Mouse (Mus musculus): ENCODE data around the gene Musk. TPM values are rescaled to one million over a fixed set of nuclear protein-coding genes. Genes with fewer than 3 reads are reported as not detected.

Musk gene
- polyA plus RNA-seq, 1 experiment from 2014 or later = 0.08 TPM

DNA sequence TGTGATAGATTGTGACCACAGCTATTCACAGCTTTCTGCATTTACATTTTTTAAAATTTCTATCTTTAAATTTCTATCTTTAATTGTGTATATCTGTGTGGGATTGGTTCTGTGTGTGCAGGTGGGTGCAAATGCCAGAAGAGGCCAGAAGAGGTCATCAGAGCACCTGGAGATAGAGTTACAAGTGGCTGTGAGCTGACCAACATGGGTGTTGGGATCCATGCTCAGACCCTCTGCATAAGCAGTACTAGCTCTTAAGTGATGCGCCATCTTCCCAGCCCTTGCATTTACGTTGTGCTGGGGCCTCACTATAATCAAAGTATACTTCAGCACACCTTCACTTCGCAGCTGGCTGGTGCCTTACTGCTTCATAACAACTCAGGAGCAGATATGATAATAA, 129.8 kb downstream of the Musk start:
- no peaks in the 10 kb centered on the region for H3K4me1 ChIP-seq (ENCODE audit: insufficient read depth)
- H3K27ac ChIP-seq (ENCODE audit: low read depth) = no peak overlapping the region
- H3K9ac ChIP-seq (replicated peaks) = no peak overlapping the region
- no peaks in the 10 kb centered on the region for H3K36me3 ChIP-seq (replicated peaks; ENCODE audit: insufficient read depth, low read length)
- ATAC-seq = no peak
- H3K9me3 ChIP-seq (ENCODE audit: low read length) = no peaks in the 10 kb centered on the region
- no peak overlapping the region for H3K4me2 ChIP-seq (ENCODE audit: low read depth, low read length)
- TF ChIP-seq EP300 (IDR thresholded peaks at IDR 0.05; ENCODE audit: low read depth) (no peak), CTCF (IDR thresholded peaks at IDR 0.05; ENCODE audit: low read depth) (peak; percentile 30; the same call in 1 of the 2 replicates)
- DNase-seq = no peak
- H3K4me3 ChIP-seq (ENCODE audit: low read depth, low read length) = no peak overlapping the region
- 79% methylated on average over 3 of the region's 3 CpGs for WGBS (ENCODE audit: insufficient replicate concordance)
- no peaks in the 10 kb centered on the region for H3K27me3 ChIP-seq (ENCODE audit: insufficient read depth, low read length)

DNA sequence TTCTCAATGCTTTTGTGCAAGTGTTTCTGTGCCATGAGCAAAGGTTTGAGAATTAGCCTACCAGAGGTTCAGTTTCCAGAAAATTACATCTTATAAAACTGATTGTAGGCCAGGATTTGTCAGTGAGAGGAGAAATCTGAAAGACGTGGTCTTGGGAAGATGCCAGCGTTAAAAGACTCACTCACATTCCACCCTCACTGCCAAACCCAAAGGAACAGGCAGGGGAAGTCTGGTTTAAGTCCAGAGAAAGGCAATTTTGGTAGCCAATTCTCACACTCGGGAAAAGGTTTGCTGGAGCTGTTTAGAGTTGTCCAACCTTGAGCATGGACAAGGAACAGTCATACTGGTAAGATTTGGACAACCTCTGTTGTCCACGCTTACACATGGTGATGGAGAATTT, 131.6 kb downstream of the Musk start:
- Histone ChIP-seq H3K27ac (ENCODE audit: low read depth) (no peak overlapping the region), H3K9me3 (ENCODE audit: low read length) (peaks cover 2% of the 10 kb centered on the region; the same call in 1 of the 2 replicates), H3K4me1 (ENCODE audit: insufficient read depth) (no peaks in the 10 kb centered on the region), H3K4me3 (ENCODE audit: low read depth, low read length) (no peak overlapping the region), H3K36me3 (replicated peaks; ENCODE audit: insufficient read depth, low read length) (no peaks in the 10 kb centered on the region), H3K4me2 (ENCODE audit: low read depth, low read length) (no peak overlapping the region), H3K9ac (replicated peaks) (no peak overlapping the region), H3K27me3 (ENCODE audit: insufficient read depth, low read length) (no peaks in the 10 kb centered on the region)
- DNase-seq (no peak), ATAC-seq (no peak)
- TF ChIP-seq EP300 (IDR thresholded peaks at IDR 0.05; ENCODE audit: low read depth) (no peak), CTCF (IDR thresholded peaks at IDR 0.05; ENCODE audit: low read depth) (no peak)
- WGBS (ENCODE audit: insufficient replicate concordance) = 68% methylated on average over 4 of the region's 4 CpGs

DNA sequence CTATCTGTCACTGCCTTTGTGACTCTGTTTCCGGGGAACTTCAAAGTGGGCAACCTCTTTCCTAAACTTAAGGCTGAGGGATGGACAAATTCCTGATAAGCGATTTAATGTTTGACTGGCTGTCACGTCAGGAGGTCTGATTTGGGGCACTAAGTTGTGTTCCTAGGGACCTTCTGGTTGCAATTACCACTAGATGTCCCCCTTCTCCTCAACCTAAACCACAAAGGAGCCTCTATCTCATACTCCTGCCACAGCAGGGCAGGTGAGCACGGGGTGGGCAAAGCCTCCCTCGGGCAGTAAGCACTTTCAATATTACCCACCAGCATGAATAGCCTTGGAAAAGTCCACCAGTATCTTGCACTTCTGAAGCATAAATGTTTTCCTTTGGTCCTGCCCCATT, 133.5 kb downstream of the Musk start:
- Histone ChIP-seq H3K27me3 (ENCODE audit: insufficient read depth, low read length) (no peaks in the 10 kb centered on the region), H3K9me3 (ENCODE audit: low read length) (peaks cover 2% of the 10 kb centered on the region; the same call in 1 of the 2 replicates), H3K4me2 (ENCODE audit: low read depth, low read length) (no peak overlapping the region), H3K36me3 (replicated peaks; ENCODE audit: insufficient read depth, low read length) (no peaks in the 10 kb centered on the region), H3K27ac (ENCODE audit: low read depth) (no peak overlapping the region), H3K9ac (replicated peaks) (no peak overlapping the region), H3K4me1 (ENCODE audit: insufficient read depth) (no peaks in the 10 kb centered on the region), H3K4me3 (ENCODE audit: low read depth, low read length) (no peak overlapping the region)
- DNase-seq (no peak), ATAC-seq (no peak)
- WGBS (ENCODE audit: insufficient replicate concordance) = 12% methylated on average over 5 of the region's 5 CpGs
- TF ChIP-seq CTCF (IDR thresholded peaks at IDR 0.05; ENCODE audit: low read depth) = peak; percentile 52
- no peak for TF ChIP-seq EP300 (IDR thresholded peaks at IDR 0.05; ENCODE audit: low read depth)

DNA sequence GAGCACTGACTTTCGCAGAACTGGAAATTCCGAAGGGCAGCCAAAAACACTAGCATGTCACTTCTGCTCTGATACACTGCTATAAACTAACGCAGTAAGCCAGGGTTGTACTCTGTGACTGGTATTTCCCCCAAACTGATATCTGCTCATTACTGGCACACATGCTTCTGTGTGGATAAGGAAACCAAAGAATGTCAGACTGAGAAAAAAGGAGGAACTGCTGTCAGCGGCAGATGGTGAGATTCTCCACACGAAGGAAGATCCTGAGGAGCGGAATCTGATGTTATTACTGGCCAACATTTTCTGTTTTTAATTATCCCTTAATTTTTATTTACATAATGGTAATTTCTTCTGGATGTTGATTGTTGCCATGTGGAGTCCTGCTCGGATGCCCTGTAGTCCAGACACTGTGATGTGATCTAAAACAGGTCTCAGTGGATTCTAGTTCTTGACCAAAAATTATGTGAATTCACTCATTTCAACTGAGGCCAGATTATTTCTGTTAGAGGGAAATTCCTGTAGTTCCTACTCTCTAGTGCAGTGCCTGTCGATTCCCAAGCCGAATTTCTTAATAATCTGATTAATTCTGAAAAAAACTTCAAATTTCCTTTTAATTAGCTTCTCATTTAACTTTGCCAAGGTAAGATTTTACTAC, 137.6 kb downstream of the Musk start:
- DNase-seq = no peak
- H3K4me1 ChIP-seq (ENCODE audit: insufficient read depth) = no peaks in the 10 kb centered on the region
- no peak overlapping the region for H3K4me3 ChIP-seq (ENCODE audit: low read depth, low read length)
- TF ChIP-seq EP300 (IDR thresholded peaks at IDR 0.05; ENCODE audit: low read depth) = no peak
- TF ChIP-seq CTCF (IDR thresholded peaks at IDR 0.05; ENCODE audit: low read depth) = no peak
- H3K4me2 ChIP-seq (ENCODE audit: low read depth, low read length) = peak overlapping the region; percentile 24; the same call in 1 of the 2 replicates
- 31% methylated on average over 9 of the region's 9 CpGs for WGBS (ENCODE audit: insufficient replicate concordance)
- H3K27me3 ChIP-seq (ENCODE audit: insufficient read depth, low read length) = no peaks in the 10 kb centered on the region
- no peak for ATAC-seq
- H3K9ac ChIP-seq (replicated peaks) = no peak overlapping the region
- no peaks in the 10 kb centered on the region for H3K36me3 ChIP-seq (replicated peaks; ENCODE audit: insufficient read depth, low read length)
- H3K9me3 ChIP-seq (ENCODE audit: low read length) = peaks cover 2% of the 10 kb centered on the region; the same call in 1 of the 2 replicates
- no peak overlapping the region for H3K27ac ChIP-seq (ENCODE audit: low read depth)

Other genes with a start within 250 kb of the Musk start
- gene Svep1, start 79.1 kb upstream of the Musk start, polyA plus RNA-seq (2015; fragmentation: Nextera tagmentation; extraction: Ambion mirVana) = 0.11 and 0.12 TPM in 2 replicates